Mouse (Mus musculus): ENCODE results near the gene Cyp1a2. TPM values are rescaled to one million over a fixed set of nuclear protein-coding genes. Genes with fewer than 3 reads are reported as not detected.
A peak's percentile ranks its signal among the peaks of the same experiment; 100 is the strongest.
"Not testable (repeated sequence)": the region's sequence is repeated elsewhere in the genome, so short reads cannot be mapped to it uniquely, and the experiment has no call there.

Cyp1a2 gene
- polyA plus RNA-seq, 1 experiment from 2014 or later: not detected

DNA sequence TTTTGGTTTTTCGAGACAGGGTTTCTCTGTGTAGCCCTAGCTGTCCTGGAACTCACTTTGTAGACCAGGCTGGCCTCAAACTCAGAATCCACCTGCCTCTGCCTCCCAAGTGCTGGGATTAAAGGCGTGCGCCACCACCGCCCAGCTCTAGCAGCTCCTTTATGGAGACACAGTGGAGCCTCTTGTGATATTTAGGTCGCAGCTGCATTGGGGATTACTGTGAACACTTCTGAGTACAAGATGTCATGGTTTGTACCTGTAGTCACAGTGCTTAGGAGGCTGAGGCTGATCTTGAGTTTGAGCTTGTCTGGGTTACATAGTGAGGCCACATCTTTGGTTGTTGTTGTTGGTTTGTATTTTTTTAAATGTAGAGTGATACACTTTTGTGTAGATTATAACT, 26.7 kb upstream of the Cyp1a2 start:
- WGBS: 95% methylated on average over 4 of the region's 5 CpGs

DNA sequence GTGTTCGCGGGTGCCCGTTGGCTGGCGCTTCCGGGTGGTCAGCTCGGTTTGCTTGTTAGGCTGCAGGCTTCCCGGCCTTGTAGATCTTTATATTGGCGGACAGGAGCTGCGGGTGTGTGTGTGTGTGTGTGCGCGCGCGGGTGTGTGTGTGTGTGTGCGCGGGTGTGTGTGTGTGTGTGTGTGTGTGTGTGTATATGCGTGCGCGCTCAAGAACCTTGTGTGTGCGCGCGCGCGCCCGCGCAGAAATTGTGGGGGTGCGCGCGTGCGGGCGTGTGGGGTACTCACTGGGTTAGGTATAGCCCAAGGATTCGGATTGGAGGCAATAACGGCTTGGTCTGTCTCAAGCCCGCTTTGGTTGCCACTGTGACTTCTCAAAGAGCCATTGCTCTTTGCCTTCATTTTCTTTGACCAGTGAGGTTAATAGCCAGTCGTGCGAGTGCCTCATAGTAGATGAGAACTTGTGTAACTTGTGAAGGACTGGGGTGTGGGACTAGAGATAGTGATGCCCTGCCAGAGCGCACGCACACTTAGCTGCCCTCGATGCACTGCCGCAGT, 25.3 kb upstream of the Cyp1a2 start:
- DNase-seq (ENCODE audit: low spot score) (peak; percentile 64), ATAC-seq (ENCODE audit: low FRiP score) (peak; percentile 64)
- Histone ChIP-seq H3K27me3 (ENCODE audit: control insufficient read depth, insufficient read depth, low read length) (no peaks in the 10 kb centered on the region), H3K4me2 (replicated peaks; ENCODE audit: low read depth, low read length) (peak overlapping the region; percentile 66), H3K27ac (ENCODE audit: low read depth, low read length) (peak overlapping the region; percentile 70), H3K9ac (ENCODE audit: low read depth, low read length) (peak overlapping the region; percentile 87), H3K4me1 (replicated peaks; ENCODE audit: control insufficient read depth, insufficient read depth, low read length) (0 out of 2 replicates have a peak, but pooled peaks cover 3% of the 10 kb centered on the region), H3K4me3 (ENCODE audit: low read depth, low read length) (peak overlapping the region; percentile 88), H3K36me3 (ENCODE audit: control insufficient read depth, insufficient read depth, low read length) (no peaks in the 10 kb centered on the region), H3K9me3 (ENCODE audit: control insufficient read depth, low read length) (no peaks in the 10 kb centered on the region)
- whole genome bisulfite sequencing: 6% methylated on average over 37 of the region's 39 CpGs

More for the DNA sequence above, 26.7 kb upstream of the Cyp1a2 start:
- H3K9ac ChIP-seq (ENCODE audit: low read depth, low read length); ATAC-seq (ENCODE audit: low FRiP score); H3K4me2 ChIP-seq (replicated peaks; ENCODE audit: low read depth, low read length); H3K27ac ChIP-seq (ENCODE audit: low read depth, low read length); H3K4me1 ChIP-seq (replicated peaks; ENCODE audit: control insufficient read depth, insufficient read depth, low read length); H3K9me3 ChIP-seq (ENCODE audit: control insufficient read depth, low read length); H3K36me3 ChIP-seq (ENCODE audit: control insufficient read depth, insufficient read depth, low read length); DNase-seq (ENCODE audit: low spot score); H3K27me3 ChIP-seq (ENCODE audit: control insufficient read depth, insufficient read depth, low read length); H3K4me3 ChIP-seq (ENCODE audit: low read depth, low read length): not testable (repeated sequence)

DNA sequence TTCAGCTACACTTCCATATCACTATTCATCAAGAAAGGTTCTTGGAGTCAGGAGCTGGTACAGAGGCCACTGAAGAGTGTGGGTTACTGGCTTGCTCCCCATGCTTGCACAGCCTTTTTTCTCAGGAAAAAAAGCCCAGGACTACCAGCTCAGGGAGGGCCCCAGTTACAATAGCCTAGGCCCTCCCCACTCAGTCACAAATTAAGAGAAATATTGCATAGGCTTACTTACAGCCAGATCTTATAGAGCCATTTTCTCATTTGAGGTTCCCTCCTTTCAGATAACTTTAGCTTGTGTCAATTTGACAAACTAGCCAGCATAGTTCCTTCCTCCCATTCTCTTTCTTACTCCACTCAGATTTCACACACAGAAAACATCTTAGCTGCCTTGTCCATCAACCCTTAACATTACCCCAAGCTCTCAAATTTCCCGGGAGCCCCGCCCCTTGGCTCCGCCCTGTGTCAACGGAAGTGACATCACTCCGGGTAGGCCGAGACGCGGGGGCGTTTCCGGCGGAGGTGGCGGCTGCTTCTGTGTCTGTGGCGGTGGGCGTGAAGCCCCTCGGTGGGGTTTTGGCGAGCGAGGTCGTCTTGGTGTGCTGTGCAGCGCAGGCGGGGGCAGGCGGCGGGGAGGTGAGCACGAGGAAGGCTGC, 24.7 kb upstream of the Cyp1a2 start, which contains the start of gene Edc3:
TSS of gene Edc3 (plus strand) at position 473 of the 652 bp plus-strand sequence.
- WGBS: 1% methylated on average over 17 of the region's 23 CpGs
- Histone ChIP-seq H3K36me3 (ENCODE audit: control insufficient read depth, insufficient read depth, low read length) (no peaks in the 10 kb centered on the region), H3K9me3 (ENCODE audit: control insufficient read depth, low read length) (no peaks in the 10 kb centered on the region), H3K4me1 (replicated peaks; ENCODE audit: control insufficient read depth, insufficient read depth, low read length) (0 out of 2 replicates have a peak, but pooled peaks cover 3% of the 10 kb centered on the region), H3K27ac (ENCODE audit: low read depth, low read length) (peak within 1 kb of the TSS; percentile 70), H3K27me3 (ENCODE audit: control insufficient read depth, insufficient read depth, low read length) (no peaks in the 10 kb centered on the region), H3K9ac (ENCODE audit: low read depth, low read length) (peak within 1 kb of the TSS; percentile 87), H3K4me2 (replicated peaks; ENCODE audit: low read depth, low read length) (peak within 1 kb of the TSS; percentile 66), H3K4me3 (ENCODE audit: low read depth, low read length) (peak within 1 kb of the TSS; percentile 88)
- ATAC-seq (ENCODE audit: low FRiP score) (peak; percentile 88), DNase-seq (ENCODE audit: low spot score) (peak; percentile 94)

DNA sequence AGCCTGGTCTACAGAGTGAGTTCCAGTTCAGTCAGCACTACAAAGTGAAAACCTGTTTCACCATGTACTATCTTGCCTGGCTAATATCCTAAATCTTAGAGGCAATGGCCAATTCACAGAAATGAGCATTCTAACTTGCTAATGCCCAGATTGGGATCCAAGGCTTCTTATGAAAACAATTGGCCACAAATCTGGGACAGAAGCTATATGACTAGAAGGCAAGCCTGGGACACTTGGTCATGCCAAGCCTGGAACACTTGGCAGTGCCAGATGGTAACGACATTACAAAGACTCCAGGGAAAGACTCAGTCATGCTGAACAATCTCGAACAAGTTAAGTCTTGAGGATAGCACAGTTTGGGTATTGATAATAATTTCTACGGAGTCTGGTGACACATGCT, 23.0 kb upstream of the Cyp1a2 start:
- DNase-seq (ENCODE audit: low spot score) (no peak), ATAC-seq (ENCODE audit: low FRiP score) (no peak)
- Histone ChIP-seq H3K27ac (ENCODE audit: low read depth, low read length) (no peak overlapping the region), H3K27me3 (ENCODE audit: control insufficient read depth, insufficient read depth, low read length) (no peaks in the 10 kb centered on the region), H3K36me3 (ENCODE audit: control insufficient read depth, insufficient read depth, low read length) (no peaks in the 10 kb centered on the region), H3K9ac (ENCODE audit: low read depth, low read length) (no peak overlapping the region), H3K4me2 (replicated peaks; ENCODE audit: low read depth, low read length) (no peak overlapping the region), H3K9me3 (ENCODE audit: control insufficient read depth, low read length) (no peaks in the 10 kb centered on the region), H3K4me1 (replicated peaks; ENCODE audit: control insufficient read depth, insufficient read depth, low read length) (0 out of 2 replicates have a peak, but pooled peaks cover 3% of the 10 kb centered on the region), H3K4me3 (ENCODE audit: low read depth, low read length) (no peak overlapping the region)
- WGBS: 91% methylated on average over 3 of the region's 3 CpGs

DNA sequence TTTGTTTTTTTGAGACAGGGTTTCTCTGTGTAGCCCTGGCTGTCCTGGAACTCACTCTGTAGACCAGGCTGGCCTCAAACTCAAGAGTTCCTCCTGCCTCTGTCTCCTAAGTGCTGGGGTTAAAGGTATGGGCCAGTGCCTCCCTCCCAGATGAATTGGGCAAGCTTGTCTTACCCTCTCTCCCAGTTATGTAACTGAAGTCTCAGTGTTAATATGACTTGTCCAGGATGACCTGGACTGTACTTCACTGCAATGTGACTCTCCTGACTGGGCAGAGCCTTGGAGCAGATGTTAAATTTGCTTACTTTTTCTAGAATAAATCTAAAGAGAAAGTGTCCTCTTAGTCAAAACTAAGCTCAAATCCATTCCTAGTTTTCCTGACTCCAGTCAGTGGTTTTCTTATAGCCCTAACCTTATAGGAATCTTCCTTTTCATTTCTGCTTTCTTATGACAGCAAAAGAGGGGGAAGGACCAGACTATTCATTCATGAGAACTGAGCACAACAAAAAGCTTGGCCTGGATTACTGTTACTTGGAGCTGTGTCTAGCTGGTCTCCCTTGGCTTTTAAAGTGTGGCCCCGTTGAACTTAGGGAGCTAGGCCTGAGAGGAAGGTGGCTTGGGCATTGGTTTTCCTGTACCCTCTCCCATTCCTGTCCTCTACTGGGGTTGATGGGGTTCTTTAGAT, 15.1 kb upstream of the Cyp1a2 start:
- H3K27ac ChIP-seq (ENCODE audit: low read depth, low read length): no peak overlapping the region
- H3K36me3 ChIP-seq (ENCODE audit: control insufficient read depth, insufficient read depth, low read length): no peaks in the 10 kb centered on the region
- no peak overlapping the region for H3K4me3 ChIP-seq (ENCODE audit: low read depth, low read length)
- peaks cover 23% of the 10 kb centered on the region for H3K27me3 ChIP-seq (ENCODE audit: control insufficient read depth, insufficient read depth, low read length)
- ATAC-seq (ENCODE audit: low FRiP score) (no peak), DNase-seq (ENCODE audit: low spot score) (no peak)
- no peak overlapping the region for H3K4me2 ChIP-seq (replicated peaks; ENCODE audit: low read depth, low read length)
- H3K4me1 ChIP-seq (replicated peaks; ENCODE audit: control insufficient read depth, insufficient read depth, low read length): no peaks in the 10 kb centered on the region
- H3K9me3 ChIP-seq (ENCODE audit: control insufficient read depth, low read length): no peaks in the 10 kb centered on the region
- WGBS: 69% methylated on average over 1 of the region's 1 CpGs
- H3K9ac ChIP-seq (ENCODE audit: low read depth, low read length): no peak overlapping the region

DNA sequence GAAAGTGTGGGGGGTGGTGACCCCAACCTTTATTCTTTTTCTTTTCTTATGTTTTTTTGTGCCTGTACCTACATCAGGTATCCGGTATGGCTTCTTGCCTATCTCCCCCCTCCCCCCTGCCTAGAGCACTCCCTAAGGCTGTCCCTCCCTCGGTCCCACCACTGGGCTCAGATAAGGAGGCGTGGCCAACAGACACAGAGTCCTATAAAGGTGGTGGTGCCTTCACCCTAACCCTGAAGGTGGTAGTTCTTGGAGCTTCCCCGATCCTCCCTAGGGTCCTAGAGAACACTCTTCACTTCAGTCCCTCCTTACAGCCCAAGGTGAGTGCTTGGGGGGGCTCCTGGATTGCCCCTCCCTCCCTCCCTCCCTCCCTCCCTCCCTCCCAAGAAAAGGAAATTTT, 13.9 kb upstream of the Cyp1a2 start:
- Histone ChIP-seq H3K4me1 (replicated peaks; ENCODE audit: control insufficient read depth, insufficient read depth, low read length) (no peaks in the 10 kb centered on the region), H3K4me2 (replicated peaks; ENCODE audit: low read depth, low read length) (no peak overlapping the region), H3K36me3 (ENCODE audit: control insufficient read depth, insufficient read depth, low read length) (no peaks in the 10 kb centered on the region), H3K27me3 (ENCODE audit: control insufficient read depth, insufficient read depth, low read length) (peaks cover 23% of the 10 kb centered on the region), H3K9ac (ENCODE audit: low read depth, low read length) (no peak overlapping the region), H3K9me3 (ENCODE audit: control insufficient read depth, low read length) (no peaks in the 10 kb centered on the region), H3K4me3 (ENCODE audit: low read depth, low read length) (no peak overlapping the region), H3K27ac (ENCODE audit: low read depth, low read length) (no peak overlapping the region)
- DNase-seq (ENCODE audit: low spot score) (peak; percentile 6), ATAC-seq (ENCODE audit: low FRiP score) (no peak)
- 20% methylated on average over 4 of the region's 4 CpGs for WGBS

DNA sequence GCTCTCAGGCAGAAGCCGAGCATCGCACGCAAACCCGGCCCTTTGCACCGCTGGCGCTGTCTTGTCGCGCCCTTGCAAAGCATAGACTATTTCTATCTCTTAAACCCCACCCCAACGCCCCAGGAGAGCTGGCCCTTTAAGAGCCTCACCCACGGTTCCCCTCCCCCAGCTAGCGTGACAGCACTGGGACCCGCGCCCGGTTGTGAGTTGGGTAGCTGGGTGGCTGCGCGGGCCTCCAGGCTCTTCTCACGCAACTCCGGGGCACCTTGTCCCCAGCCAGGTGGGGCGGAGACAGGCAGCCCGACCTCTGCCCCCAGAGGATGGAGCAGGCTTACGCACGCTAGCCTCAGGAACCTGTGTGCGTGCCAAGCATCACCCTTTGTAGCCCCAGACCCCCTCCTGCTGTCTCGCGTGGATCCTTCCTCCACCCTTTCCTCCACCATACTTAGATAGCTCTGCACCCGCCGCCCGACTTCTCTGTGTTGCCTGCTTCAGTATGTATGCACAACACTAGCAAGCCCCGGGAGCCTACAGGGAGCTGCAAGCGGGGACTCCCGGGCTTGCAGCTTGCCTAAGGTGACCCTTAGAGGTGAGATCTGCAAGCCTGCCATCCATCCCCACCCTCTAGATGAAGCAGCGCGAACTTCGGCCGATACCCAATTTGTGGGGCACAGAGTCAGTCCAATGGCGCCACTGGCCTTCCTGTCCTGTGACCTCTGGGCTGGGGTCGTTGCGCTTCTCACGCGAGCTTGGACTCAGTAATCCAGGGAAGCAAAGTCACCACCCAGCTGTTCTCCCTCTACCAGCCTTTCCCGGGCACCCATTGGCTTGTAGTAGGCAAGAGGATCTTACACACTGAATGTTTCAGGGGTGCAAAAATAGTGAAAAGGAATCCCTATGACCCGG, 13.1 kb upstream of the Cyp1a2 start:
- Histone ChIP-seq H3K27me3 (ENCODE audit: control insufficient read depth, insufficient read depth, low read length) (peaks cover 23% of the 10 kb centered on the region), H3K4me2 (replicated peaks; ENCODE audit: low read depth, low read length) (peak overlapping the region; percentile 74), H3K4me1 (replicated peaks; ENCODE audit: control insufficient read depth, insufficient read depth, low read length) (no peaks in the 10 kb centered on the region), H3K9ac (ENCODE audit: low read depth, low read length) (0 out of 2 replicates have a peak overlapping the region, but pooled peaks have one; percentile 37), H3K9me3 (ENCODE audit: control insufficient read depth, low read length) (no peaks in the 10 kb centered on the region), H3K27ac (ENCODE audit: low read depth, low read length) (no peak overlapping the region), H3K36me3 (ENCODE audit: control insufficient read depth, insufficient read depth, low read length) (no peaks in the 10 kb centered on the region), H3K4me3 (ENCODE audit: low read depth, low read length) (peak overlapping the region; percentile 40)
- peak; percentile 45 for DNase-seq (ENCODE audit: low spot score)
- under 1% methylated on average over 37 of the region's 42 CpGs for WGBS
- no peak for ATAC-seq (ENCODE audit: low FRiP score)

DNA sequence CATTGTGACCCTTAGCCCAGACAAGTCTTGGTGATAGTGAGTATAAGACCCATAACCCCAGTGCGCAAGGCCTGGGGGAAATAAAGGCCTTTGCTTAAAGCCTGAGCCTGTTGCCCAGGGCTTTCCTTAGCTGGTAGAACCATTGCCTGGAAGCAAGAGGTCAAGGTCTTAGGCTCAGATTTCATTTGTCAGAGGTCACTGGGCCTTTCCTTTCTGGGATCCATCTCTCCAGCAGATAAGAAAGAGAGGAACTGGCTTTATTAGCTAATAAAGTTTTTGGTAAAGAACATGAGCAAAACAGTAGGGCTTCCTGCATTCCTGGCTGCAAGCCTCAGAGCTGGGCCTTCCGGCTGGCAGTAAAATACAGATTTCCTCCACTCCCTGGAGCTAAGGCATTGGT, 10.6 kb upstream of the Cyp1a2 start:
- no peak overlapping the region for H3K4me2 ChIP-seq (replicated peaks; ENCODE audit: low read depth, low read length)
- DNase-seq (ENCODE audit: low spot score) (no peak), ATAC-seq (ENCODE audit: low FRiP score) (no peak)
- no peak overlapping the region for H3K9ac ChIP-seq (ENCODE audit: low read depth, low read length)
- 87% methylated on average over 2 of the region's 2 CpGs for WGBS
- no peak overlapping the region for H3K27ac ChIP-seq (ENCODE audit: low read depth, low read length)
- H3K9me3 ChIP-seq (ENCODE audit: control insufficient read depth, low read length): no peaks in the 10 kb centered on the region
- no peak overlapping the region for H3K4me3 ChIP-seq (ENCODE audit: low read depth, low read length)
- H3K36me3 ChIP-seq (ENCODE audit: control insufficient read depth, insufficient read depth, low read length): no peaks in the 10 kb centered on the region
- peaks cover 23% of the 10 kb centered on the region for H3K27me3 ChIP-seq (ENCODE audit: control insufficient read depth, insufficient read depth, low read length)
- no peaks in the 10 kb centered on the region for H3K4me1 ChIP-seq (replicated peaks; ENCODE audit: control insufficient read depth, insufficient read depth, low read length)
